Mouse (Mus musculus): ENCODE results near the gene Plppr4. TPM values are rescaled to one million over a fixed set of nuclear protein-coding genes. Genes with fewer than 3 reads are reported as not detected.
A peak's percentile ranks its signal among the peaks of the same experiment; 100 is the strongest.

Plppr4 gene
- 0.24 and 0.36 TPM in 2 replicates for polyA plus RNA-seq (2015; fragmentation: Nextera tagmentation; extraction: Ambion mirVana)

DNA sequence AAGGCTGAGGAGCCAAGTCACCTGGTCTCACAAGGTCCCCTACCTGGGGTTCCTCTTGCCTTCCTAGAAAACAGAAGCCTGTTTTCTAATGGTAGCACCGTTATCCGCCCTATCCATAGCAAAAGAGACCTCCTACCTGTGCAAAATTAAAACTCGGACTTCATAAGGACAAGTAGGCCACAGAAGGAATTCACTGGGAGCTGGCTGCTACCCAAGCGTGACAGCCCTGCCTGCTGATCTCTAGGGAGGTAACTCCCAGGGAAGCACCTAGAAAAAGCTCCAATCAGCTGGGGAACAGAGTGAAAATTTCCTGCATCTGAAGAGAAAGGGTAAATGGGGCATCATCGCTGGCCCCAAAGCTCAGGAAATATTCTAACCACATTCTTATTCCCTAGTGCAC, at the start of gene Plppr4:
TSS of gene Plppr4 (minus strand) at position 349 of the 400 bp plus-strand sequence.
- Histone ChIP-seq H3K36me3 (ENCODE audit: control insufficient read depth, insufficient read depth, low read length) (no peaks in the 10 kb centered on the region), H3K4me3 (ENCODE audit: low read length) (peak within 1 kb of the TSS; percentile 50), H3K9ac (ENCODE audit: low read depth, low read length) (peak within 1 kb of the TSS; percentile 55), H3K4me1 (ENCODE audit: control insufficient read depth, insufficient read depth, low read length) (peaks cover 2% of the 10 kb centered on the region; the same call in 1 of the 2 replicates), H3K4me2 (ENCODE audit: low read depth, low read length) (peak within 1 kb of the TSS; percentile 91), H3K9me3 (ENCODE audit: control insufficient read depth, low read length) (no peaks in the 10 kb centered on the region), H3K27ac (ENCODE audit: low read length) (no peak within 1 kb of the TSS), H3K27me3 (replicated peaks; ENCODE audit: control insufficient read depth, insufficient read depth, low read length) (0 out of 2 replicates have a peak, but pooled peaks cover 8% of the 10 kb centered on the region)
- 0 out of 2 replicates have a peak, but pooled peaks have one; percentile 7 for ATAC-seq
- 52% methylated on average over 5 of the region's 5 CpGs for WGBS

DNA sequence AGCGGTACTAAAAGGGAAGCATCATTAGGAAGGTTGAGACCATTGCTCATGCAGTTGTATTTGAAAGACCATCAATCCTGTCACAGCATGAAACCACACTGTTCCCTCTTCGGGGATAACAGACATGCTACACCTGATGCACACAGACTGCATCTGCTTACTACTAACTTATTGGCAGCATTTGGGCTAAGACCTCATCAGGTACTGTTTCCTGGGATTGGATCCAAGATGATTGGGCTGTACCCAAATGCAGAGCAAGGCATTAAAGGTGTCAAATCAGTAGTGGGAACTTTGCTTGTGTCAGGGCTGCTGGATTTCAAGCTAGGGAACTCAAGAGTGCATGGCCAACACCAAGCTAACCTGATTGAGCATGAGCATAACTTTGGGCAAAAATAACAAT, 45.1 kb upstream of the Plppr4 start:
- no peak for ATAC-seq
- Histone ChIP-seq H3K27me3 (replicated peaks; ENCODE audit: control insufficient read depth, insufficient read depth, low read length) (no peaks in the 10 kb centered on the region), H3K4me3 (ENCODE audit: low read length) (no peak overlapping the region), H3K9me3 (ENCODE audit: control insufficient read depth, low read length) (no peaks in the 10 kb centered on the region), H3K36me3 (ENCODE audit: control insufficient read depth, insufficient read depth, low read length) (no peaks in the 10 kb centered on the region), H3K4me2 (ENCODE audit: low read depth, low read length) (no peak overlapping the region), H3K27ac (ENCODE audit: low read length) (no peak overlapping the region), H3K4me1 (ENCODE audit: control insufficient read depth, insufficient read depth, low read length) (no peaks in the 10 kb centered on the region), H3K9ac (ENCODE audit: low read depth, low read length) (no peak overlapping the region)
- WGBS = 91% methylated on average over 2 of the region's 2 CpGs

DNA sequence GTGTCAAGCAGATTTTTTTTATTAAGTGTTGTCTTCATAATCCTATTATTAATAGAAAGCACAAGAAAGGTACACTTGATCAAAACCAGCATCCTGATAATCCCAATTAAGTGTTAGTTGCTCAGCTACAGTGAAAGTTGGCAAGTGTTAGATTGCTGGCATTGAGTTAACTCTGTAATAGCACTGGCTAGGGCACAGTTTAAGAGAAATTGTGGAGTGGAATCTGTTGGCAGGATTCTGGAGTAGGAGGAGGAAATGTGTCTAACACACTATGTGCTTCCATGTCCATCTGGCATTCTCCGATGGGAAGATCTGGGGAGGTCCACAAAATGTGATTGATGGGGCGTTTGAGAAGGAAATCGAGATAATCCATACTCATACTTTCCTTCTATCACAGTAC, 43.1 kb upstream of the Plppr4 start:
- ATAC-seq = no peak
- H3K36me3 ChIP-seq (ENCODE audit: control insufficient read depth, insufficient read depth, low read length) = no peaks in the 10 kb centered on the region
- 90% methylated on average over 3 of the region's 3 CpGs for WGBS
- H3K9me3 ChIP-seq (ENCODE audit: control insufficient read depth, low read length) = no peaks in the 10 kb centered on the region
- no peaks in the 10 kb centered on the region for H3K27me3 ChIP-seq (replicated peaks; ENCODE audit: control insufficient read depth, insufficient read depth, low read length)
- H3K4me3 ChIP-seq (ENCODE audit: low read length) = no peak overlapping the region
- no peak overlapping the region for H3K4me2 ChIP-seq (ENCODE audit: low read depth, low read length)
- no peak overlapping the region for H3K27ac ChIP-seq (ENCODE audit: low read length)
- no peak overlapping the region for H3K9ac ChIP-seq (ENCODE audit: low read depth, low read length)
- H3K4me1 ChIP-seq (ENCODE audit: control insufficient read depth, insufficient read depth, low read length) = no peaks in the 10 kb centered on the region

DNA sequence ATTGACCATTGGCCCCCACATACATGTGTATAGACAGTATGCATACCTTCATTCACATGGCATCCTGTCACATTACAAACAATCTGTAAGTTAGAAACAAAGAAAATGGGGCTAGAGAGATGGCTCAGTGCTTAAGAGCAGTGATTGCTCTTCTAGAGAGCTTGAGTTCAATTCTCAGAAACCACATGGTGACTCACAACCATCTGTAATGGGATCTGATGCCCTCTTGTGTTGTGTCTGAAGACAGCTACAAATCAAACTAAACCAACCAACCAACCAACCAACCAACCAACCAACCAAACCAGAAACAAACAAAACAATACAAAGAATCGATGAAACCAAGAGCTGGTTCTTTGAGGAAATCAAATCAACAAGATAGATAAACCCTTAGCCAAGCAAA, 5.4 kb upstream of the Plppr4 start:
- Histone ChIP-seq H3K4me1 (ENCODE audit: control insufficient read depth, insufficient read depth, low read length) (no peaks in the 10 kb centered on the region), H3K27me3 (replicated peaks; ENCODE audit: control insufficient read depth, insufficient read depth, low read length) (no peaks in the 10 kb centered on the region), H3K27ac (ENCODE audit: low read length) (no peak overlapping the region), H3K4me2 (ENCODE audit: low read depth, low read length) (no peak overlapping the region), H3K4me3 (ENCODE audit: low read length) (no peak overlapping the region), H3K36me3 (ENCODE audit: control insufficient read depth, insufficient read depth, low read length) (no peaks in the 10 kb centered on the region), H3K9ac (ENCODE audit: low read depth, low read length) (no peak overlapping the region), H3K9me3 (ENCODE audit: control insufficient read depth, low read length) (no peaks in the 10 kb centered on the region)
- 88% methylated on average over 1 of the region's 1 CpGs for WGBS
- no peak for ATAC-seq

DNA sequence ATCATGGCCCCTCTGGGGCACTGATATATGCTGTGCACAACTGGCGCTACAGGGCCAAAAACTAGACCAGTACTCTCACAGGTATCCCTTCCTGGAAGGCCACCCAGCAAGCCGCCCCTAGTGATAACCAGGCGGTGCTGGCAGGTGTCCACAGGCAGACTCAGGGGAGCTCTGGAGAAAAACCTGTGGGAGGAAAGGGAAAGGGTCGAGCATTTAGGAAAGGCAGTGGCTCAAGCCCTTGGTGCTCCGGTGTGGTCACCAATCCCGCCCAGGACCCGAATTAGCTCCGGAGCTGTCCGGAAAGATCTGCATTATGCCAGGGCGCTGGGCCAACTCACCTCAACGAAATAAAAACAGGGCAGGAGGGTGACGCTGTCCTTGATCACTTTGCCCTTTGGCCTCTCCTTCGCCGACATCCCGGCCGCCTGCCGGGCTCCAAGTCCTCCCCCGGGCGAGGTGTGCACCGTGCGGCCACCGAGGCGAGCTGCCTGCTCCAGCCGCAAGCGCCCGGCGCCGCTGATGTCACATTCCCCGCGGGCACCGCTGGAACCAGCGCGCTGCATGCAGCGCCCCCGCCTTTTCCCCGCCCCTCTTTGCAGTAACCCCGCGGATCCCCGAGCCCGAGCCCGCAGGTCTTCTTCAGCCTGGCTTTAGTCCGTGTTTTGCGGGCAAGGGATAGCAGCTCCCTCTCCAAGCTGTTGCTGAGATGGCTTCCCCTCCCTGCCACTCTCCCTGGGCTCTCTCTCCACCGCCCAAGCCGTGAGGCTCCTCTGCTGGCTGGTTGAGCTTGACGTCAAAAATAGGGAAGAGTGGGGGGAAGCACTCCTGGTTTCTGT, 772 bp downstream of the Plppr4 start:
- Histone ChIP-seq H3K4me1 (ENCODE audit: control insufficient read depth, insufficient read depth, low read length) (peaks cover 2% of the 10 kb centered on the region; the same call in 1 of the 2 replicates), H3K4me3 (ENCODE audit: low read length) (peak overlapping the region; percentile 50), H3K27me3 (replicated peaks; ENCODE audit: control insufficient read depth, insufficient read depth, low read length) (0 out of 2 replicates have a peak, but pooled peaks cover 8% of the 10 kb centered on the region), H3K27ac (ENCODE audit: low read length) (no peak overlapping the region), H3K9me3 (ENCODE audit: control insufficient read depth, low read length) (no peaks in the 10 kb centered on the region), H3K9ac (ENCODE audit: low read depth, low read length) (peak overlapping the region; percentile 55), H3K36me3 (ENCODE audit: control insufficient read depth, insufficient read depth, low read length) (no peaks in the 10 kb centered on the region), H3K4me2 (ENCODE audit: low read depth, low read length) (peak overlapping the region; percentile 91)
- 2% methylated on average over 46 of the region's 46 CpGs for WGBS
- ATAC-seq = peak; percentile 89

DNA sequence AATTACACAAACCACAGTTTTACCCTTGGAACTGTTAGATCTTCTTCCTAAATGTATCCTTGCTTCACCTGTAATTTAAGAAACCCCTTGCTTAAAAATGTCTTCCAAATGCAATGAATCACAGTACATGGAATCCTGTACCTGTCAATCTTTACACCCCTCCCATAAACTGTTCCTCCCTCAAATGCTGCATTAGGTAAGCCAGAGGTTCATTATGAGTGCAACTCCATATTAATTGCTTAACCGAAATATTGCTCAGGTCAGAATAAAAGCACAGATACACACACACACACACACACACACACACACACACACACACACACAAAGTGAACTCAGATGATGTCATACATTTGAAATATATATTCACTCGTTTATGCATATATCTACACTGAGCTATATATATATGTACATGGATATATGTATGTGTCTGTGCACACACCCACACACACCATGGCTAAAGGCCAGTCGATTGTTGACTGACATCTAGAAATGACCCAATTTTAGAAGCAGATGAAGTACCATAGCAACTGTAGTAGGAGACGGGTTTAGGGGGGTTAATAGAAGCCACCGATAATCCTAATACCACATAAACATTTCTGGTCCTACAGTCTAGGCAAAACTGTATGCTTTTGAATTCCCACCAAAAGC, 1.6 kb downstream of the Plppr4 start:
- Histone ChIP-seq H3K9ac (ENCODE audit: low read depth, low read length) (no peak overlapping the region), H3K4me3 (ENCODE audit: low read length) (no peak overlapping the region), H3K4me1 (ENCODE audit: control insufficient read depth, insufficient read depth, low read length) (peaks cover 2% of the 10 kb centered on the region; the same call in 1 of the 2 replicates), H3K4me2 (ENCODE audit: low read depth, low read length) (peak overlapping the region; percentile 91; the same call in 1 of the 2 replicates), H3K9me3 (ENCODE audit: control insufficient read depth, low read length) (no peaks in the 10 kb centered on the region), H3K36me3 (ENCODE audit: control insufficient read depth, insufficient read depth, low read length) (no peaks in the 10 kb centered on the region), H3K27ac (ENCODE audit: low read length) (no peak overlapping the region), H3K27me3 (replicated peaks; ENCODE audit: control insufficient read depth, insufficient read depth, low read length) (0 out of 2 replicates have a peak, but pooled peaks cover 8% of the 10 kb centered on the region)
- 82% methylated on average over 5 of the region's 5 CpGs for WGBS
- no peak for ATAC-seq

GRCm38 (mm10) chr3:117357367-117357766, 3.3 kb downstream of the Plppr4 start:
- H3K36me3 ChIP-seq (ENCODE audit: control insufficient read depth, insufficient read depth, low read length) = no peaks in the 10 kb centered on the region
- no peak overlapping the region for H3K27ac ChIP-seq (ENCODE audit: low read length)
- H3K9me3 ChIP-seq (ENCODE audit: control insufficient read depth, low read length) = no peaks in the 10 kb centered on the region
- WGBS = 86% methylated on average over 3 of the region's 3 CpGs
- H3K27me3 ChIP-seq (replicated peaks; ENCODE audit: control insufficient read depth, insufficient read depth, low read length) = 0 out of 2 replicates have a peak, but pooled peaks cover 8% of the 10 kb centered on the region
- peaks cover 2% of the 10 kb centered on the region; the same call in 1 of the 2 replicates for H3K4me1 ChIP-seq (ENCODE audit: control insufficient read depth, insufficient read depth, low read length)
- ATAC-seq = no peak
- H3K4me3 ChIP-seq (ENCODE audit: low read length) = no peak overlapping the region
- H3K4me2 ChIP-seq (ENCODE audit: low read depth, low read length) = no peak overlapping the region
- H3K9ac ChIP-seq (ENCODE audit: low read depth, low read length) = no peak overlapping the region

GRCm38 (mm10) chr3:117353940-117354339, 6.7 kb downstream of the Plppr4 start:
- no peak overlapping the region for H3K9ac ChIP-seq (ENCODE audit: low read depth, low read length)
- no peaks in the 10 kb centered on the region for H3K36me3 ChIP-seq (ENCODE audit: control insufficient read depth, insufficient read depth, low read length)
- no peak for ATAC-seq
- H3K4me3 ChIP-seq (ENCODE audit: low read length) = no peak overlapping the region
- no peaks in the 10 kb centered on the region for H3K4me1 ChIP-seq (ENCODE audit: control insufficient read depth, insufficient read depth, low read length)
- no peaks in the 10 kb centered on the region for H3K9me3 ChIP-seq (ENCODE audit: control insufficient read depth, low read length)
- no peak overlapping the region for H3K4me2 ChIP-seq (ENCODE audit: low read depth, low read length)
- H3K27ac ChIP-seq (ENCODE audit: low read length) = no peak overlapping the region
- WGBS = 80% methylated on average over 2 of the region's 2 CpGs
- no peaks in the 10 kb centered on the region for H3K27me3 ChIP-seq (replicated peaks; ENCODE audit: control insufficient read depth, insufficient read depth, low read length)

DNA sequence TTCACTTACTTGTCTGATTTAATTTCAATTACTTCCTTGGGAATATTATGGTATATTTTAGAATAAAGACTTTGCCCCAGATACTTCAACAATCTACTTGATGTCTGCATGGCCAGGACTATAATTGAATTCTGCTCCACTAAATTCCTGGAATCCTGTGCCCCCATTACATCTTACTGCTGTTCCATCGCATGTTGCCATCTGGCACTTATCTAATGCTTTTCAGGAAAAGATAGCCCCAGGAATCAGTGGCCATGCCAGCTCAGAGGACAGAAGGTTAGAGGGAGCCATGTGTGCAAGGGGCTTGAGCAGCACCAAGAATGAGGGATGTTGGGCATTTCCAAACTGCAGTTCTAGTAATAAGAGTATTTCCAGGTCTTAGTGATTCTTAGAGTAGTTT, 14.3 kb downstream of the Plppr4 start:
- H3K9ac ChIP-seq (ENCODE audit: low read depth, low read length) = no peak overlapping the region
- no peak overlapping the region for H3K4me3 ChIP-seq (ENCODE audit: low read length)
- H3K4me2 ChIP-seq (ENCODE audit: low read depth, low read length) = no peak overlapping the region
- no peak overlapping the region for H3K27ac ChIP-seq (ENCODE audit: low read length)
- no peak for ATAC-seq
- H3K9me3 ChIP-seq (ENCODE audit: control insufficient read depth, low read length) = no peaks in the 10 kb centered on the region
- H3K36me3 ChIP-seq (ENCODE audit: control insufficient read depth, insufficient read depth, low read length) = no peaks in the 10 kb centered on the region
- WGBS = 81% methylated on average over 1 of the region's 1 CpGs
- H3K4me1 ChIP-seq (ENCODE audit: control insufficient read depth, insufficient read depth, low read length) = no peaks in the 10 kb centered on the region
- no peaks in the 10 kb centered on the region for H3K27me3 ChIP-seq (replicated peaks; ENCODE audit: control insufficient read depth, insufficient read depth, low read length)

Data from intestine, embryonic 16.5 days (tissue).